Mouse (Mus musculus): ENCODE data around the gene Necab3.

DNA sequence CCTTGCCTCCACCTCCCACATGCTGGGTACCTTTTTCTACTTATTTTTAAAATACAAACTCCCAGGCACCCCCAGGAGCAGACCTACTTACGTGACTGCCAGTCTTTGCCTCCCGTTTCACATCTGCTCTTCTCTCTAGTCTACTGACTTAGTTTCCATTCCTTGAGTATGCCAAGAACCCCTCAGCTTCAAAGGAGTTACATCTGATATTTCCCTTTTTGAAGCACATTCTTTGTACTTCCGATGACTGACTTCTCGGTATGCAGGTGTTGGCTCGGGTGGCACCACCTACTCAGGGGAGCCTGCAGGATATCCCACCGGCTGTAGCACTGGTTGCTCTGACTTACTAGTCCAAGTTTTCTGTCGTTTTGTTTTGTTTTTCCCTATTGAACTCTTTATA lies 45.5 kb upstream of the Necab3 start:
- TF ChIP-seq POLR2A (IDR thresholded peaks at IDR 0.05; ENCODE audit: borderline replicate concordance, low read depth, low read length) (no peak), CTCF (IDR thresholded peaks at IDR 0.05; ENCODE audit: low read depth, low read length) (no peak)

All from bone marrow macrophage, adult 2 months (primary cell).